Mouse (Mus musculus) liver, embryonic 16.5 days (tissue): ENCODE data around the gene Gpr18. TPM values are rescaled to one million over a fixed set of nuclear protein-coding genes. Genes with fewer than 3 reads are reported as not detected.

Experiments used
- ATAC-seq: fragments of 200-750 bp; cut with Nextera tagmentation; 2 replicates; pipeline ENCODE4 v1.8.0; 2017; ENCODE audit warnings: low read depth, mild to moderate bottlenecking, moderate number of reproducible peaks, moderate library complexity
- H3K27ac ChIP-seq: fragments of 300-500 bp; sonication (generic); 2 replicates; pipeline ENCODE4 v1.5.1; 2014; ENCODE audit warnings: mild to moderate bottlenecking, low read length
- H3K27me3 ChIP-seq: fragments of 300-500 bp; sonication (generic); 2 replicates; pipeline ENCODE4 v1.6.1; 2014; ENCODE audit warnings: low read depth, low read length, mixed read lengths; ENCODE audit not compliant: control insufficient read depth, insufficient read depth
- H3K36me3 ChIP-seq: fragments of 300-500 bp; sonication (generic); 2 replicates; pipeline ENCODE4 v1.6.1; 2014; ENCODE audit warnings: mild to moderate bottlenecking; ENCODE audit not compliant: control insufficient read depth, insufficient read depth
- H3K4me1 ChIP-seq: fragments of 300-500 bp; sonication (generic); 2 replicates; pipeline ENCODE4 v1.6.1; 2014; ENCODE audit warnings: low read depth, low read length, mixed read lengths; ENCODE audit not compliant: control insufficient read depth
- H3K4me2 ChIP-seq: fragments of 300-500 bp; sonication (generic); 2 replicates; pipeline ENCODE4 v1.6.1; 2014; ENCODE audit warnings: low read depth, low read length, mixed read lengths
- H3K4me3 ChIP-seq: fragments of 300-500 bp; sonication (generic); 2 replicates; pipeline ENCODE4 v1.5.1; 2014; ENCODE audit warnings: low read depth, mild to moderate bottlenecking, low read length
- H3K9ac ChIP-seq: fragments of 300-500 bp; sonication (generic); 2 replicates; pipeline ENCODE4 v1.6.1; 2014; ENCODE audit warnings: low read depth, low read length
- H3K9me3 ChIP-seq: fragments of 300-500 bp; sonication (generic); replicated peaks from 2 replicates; pipeline ENCODE4 v1.6.1; 2016; ENCODE audit warnings: low read length; ENCODE audit not compliant: control insufficient read depth
- WGBS: fragments of 180-500 bp; shearing (Covaris S2); extraction: QIAGEN DNeasy Blood & Tissue Kit; methylation state at CpG from one replicate; pipeline ENCODE4 v1.1.7; 2014; ENCODE audit not compliant: insufficient replicate concordance; 5-methylcytosine and 5-hydroxymethylcytosine counted together
- polyA plus RNA-seq: library from polyadenylated mRNA; unstranded; fragments of >200 nt; fragmentation: Nextera tagmentation; extraction: Ambion mirVana; gene quantifications from 2 replicates; pipeline ENCODE4 v1.2.1, GENCODE M21; 2015

Gene Gpr18
- polyA plus RNA-seq, 1 experiment from 2014 or later: 0.34 TPM

DNA sequence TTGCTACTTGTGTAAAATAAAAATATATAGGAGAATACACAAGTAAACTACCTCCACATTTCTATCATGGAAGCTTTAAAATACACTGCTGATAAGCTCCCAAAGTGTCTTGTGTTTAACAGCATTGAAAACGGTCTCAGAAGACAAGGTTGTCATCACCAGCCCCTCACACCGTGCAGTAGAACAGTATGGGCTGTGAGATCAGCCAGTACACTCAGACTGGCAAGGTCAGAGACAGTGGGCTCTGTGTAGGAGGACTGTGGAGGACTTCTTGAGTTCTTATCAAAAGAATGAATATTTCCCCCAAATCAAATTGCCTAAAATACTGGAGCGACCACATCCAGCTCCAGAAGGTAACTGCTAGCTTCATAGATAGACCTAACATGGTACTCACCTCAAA lies 24.0 kb upstream of the Gpr18 start:
- 60% methylated on average over 3 of the region's 3 CpGs for WGBS

DNA sequence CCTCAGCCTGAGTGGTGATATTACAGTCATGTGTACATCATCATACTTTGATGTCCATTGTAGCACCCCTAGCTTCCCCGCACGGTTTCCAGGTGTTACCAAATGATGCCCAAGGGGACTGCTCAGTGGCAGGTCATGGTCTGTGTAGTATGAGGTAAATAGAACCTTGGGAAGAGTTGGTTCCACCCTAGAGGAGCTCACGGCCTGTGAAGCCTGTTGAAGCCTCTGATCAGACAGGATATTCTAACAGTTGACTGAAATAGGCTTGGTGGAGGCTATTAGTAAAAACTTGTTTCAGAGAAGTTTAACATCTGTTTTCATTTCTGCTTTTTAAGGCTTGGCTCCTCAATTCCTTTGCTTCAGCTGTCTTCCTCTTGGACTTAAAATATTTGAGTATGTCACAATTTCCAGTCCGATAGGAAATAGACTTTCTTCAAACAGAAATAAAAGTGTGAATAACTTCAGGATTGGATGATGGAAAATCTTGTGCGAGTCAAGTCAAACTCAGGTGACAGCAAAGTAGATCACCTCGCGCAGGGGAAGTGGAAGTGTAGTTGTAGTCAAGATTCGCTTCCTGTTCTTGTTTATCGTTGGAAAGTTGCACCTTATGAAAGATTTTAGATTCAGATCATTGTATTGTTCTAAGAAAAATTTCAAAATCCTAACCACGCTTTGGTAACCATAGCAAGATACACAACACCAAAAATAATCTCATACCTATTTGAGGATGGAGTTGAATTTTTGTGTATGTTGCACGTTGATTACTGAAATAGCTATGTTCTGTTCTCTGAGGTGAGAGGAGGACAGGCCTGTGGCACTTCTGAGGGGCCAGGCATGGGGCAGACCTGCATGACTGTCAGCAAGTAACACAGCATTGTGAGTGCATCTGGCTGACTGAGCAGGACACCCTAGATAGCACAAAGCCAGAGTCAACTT lies 22.9 kb upstream of the Gpr18 start:
- no peak overlapping the region for H3K4me2 ChIP-seq
- H3K9ac ChIP-seq: no peak overlapping the region
- no peaks in the 10 kb centered on the region; the same call in 1 of the 2 replicates for H3K36me3 ChIP-seq
- no peaks in the 10 kb centered on the region for H3K9me3 ChIP-seq
- no peaks in the 10 kb centered on the region; the same call in 1 of the 2 replicates for H3K4me1 ChIP-seq
- 0 out of 2 replicates have a peak, but pooled peaks have one; percentile 19 for ATAC-seq
- H3K27ac ChIP-seq: peak overlapping the region; percentile 11; the same call in 1 of the 2 replicates
- 68% methylated on average over 11 of the region's 11 CpGs for WGBS
- H3K4me3 ChIP-seq: no peak overlapping the region
- H3K27me3 ChIP-seq: no peaks in the 10 kb centered on the region

More for the DNA sequence above, 24.0 kb upstream of the Gpr18 start:
- ATAC-seq: no peak
- Histone ChIP-seq H3K4me1 (no peaks in the 10 kb centered on the region), H3K9me3 (no peaks in the 10 kb centered on the region), H3K4me3 (no peak overlapping the region), H3K4me2 (no peak overlapping the region), H3K27ac (no peak overlapping the region), H3K36me3 (no peaks in the 10 kb centered on the region; the same call in 1 of the 2 replicates), H3K9ac (no peak overlapping the region), H3K27me3 (no peaks in the 10 kb centered on the region)

DNA sequence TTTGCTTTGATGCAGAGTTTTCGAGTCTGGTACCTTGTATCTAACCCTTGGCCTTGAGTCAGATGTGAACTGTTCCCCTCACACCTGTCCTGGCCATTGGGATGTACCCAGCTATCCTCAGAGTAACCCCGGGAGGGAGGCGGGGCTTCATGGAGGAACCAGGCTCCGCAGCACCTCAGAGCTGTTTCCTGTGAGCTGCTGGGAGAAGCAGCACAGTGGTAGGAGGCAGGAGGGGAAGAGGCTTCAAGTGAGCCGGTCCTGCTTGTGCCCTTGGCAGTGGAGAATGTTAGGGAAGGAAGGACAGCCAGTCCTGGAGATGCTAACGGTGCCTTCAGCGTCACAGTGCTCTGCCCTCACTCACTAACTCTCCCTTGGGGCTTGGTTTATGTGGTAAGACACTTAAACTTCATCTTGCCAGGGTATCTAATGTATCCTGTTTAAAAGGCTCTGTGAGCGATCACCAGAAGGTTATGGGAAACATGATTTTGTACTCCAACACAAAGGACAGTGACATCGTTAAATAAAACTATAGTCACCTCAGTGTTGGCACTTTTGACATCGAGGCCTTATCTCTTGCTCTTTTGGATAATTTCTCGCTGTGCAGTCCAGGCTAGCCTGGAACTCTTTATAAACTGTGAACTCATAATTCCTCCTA lies 22.1 kb upstream of the Gpr18 start:
- 43% methylated on average over 11 of the region's 11 CpGs for WGBS
- no peaks in the 10 kb centered on the region; the same call in 1 of the 2 replicates for H3K4me1 ChIP-seq
- H3K36me3 ChIP-seq: no peaks in the 10 kb centered on the region; the same call in 1 of the 2 replicates
- H3K27ac ChIP-seq: peak overlapping the region; percentile 11; the same call in 1 of the 2 replicates
- H3K9ac ChIP-seq: no peak overlapping the region
- no peaks in the 10 kb centered on the region for H3K9me3 ChIP-seq
- H3K4me2 ChIP-seq: no peak overlapping the region
- no peaks in the 10 kb centered on the region for H3K27me3 ChIP-seq
- no peak overlapping the region for H3K4me3 ChIP-seq
- peak; percentile 45; the same call in 1 of the 2 replicates for ATAC-seq

DNA sequence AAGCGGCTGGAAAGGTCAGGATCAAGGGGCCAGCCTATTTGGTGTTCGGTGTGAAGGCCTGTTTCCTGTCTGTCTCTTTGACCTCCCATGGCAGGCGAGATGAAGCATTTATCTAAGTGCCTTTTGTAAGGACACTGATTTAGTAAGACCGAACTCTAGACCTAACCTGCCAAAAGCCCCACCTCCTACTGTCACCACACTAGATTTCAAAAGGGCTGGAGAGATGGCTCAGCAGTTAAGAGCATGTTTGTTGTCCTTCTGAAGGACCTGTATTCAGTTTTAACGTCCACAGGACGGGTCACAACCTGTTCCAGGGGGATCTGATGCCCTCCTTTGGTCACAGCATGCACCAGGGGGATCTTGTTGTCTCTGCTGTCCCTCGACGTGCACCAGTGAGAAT lies 21.3 kb upstream of the Gpr18 start:
- Histone ChIP-seq H3K27me3 (no peaks in the 10 kb centered on the region), H3K4me1 (no peaks in the 10 kb centered on the region; the same call in 1 of the 2 replicates), H3K9ac (no peak overlapping the region), H3K4me2 (no peak overlapping the region), H3K9me3 (no peaks in the 10 kb centered on the region), H3K27ac (no peak overlapping the region), H3K4me3 (no peak overlapping the region), H3K36me3 (no peaks in the 10 kb centered on the region; the same call in 1 of the 2 replicates)
- 0 out of 2 replicates have a peak, but pooled peaks have one; percentile 9 for ATAC-seq
- WGBS: 67% methylated on average over 8 of the region's 8 CpGs

DNA sequence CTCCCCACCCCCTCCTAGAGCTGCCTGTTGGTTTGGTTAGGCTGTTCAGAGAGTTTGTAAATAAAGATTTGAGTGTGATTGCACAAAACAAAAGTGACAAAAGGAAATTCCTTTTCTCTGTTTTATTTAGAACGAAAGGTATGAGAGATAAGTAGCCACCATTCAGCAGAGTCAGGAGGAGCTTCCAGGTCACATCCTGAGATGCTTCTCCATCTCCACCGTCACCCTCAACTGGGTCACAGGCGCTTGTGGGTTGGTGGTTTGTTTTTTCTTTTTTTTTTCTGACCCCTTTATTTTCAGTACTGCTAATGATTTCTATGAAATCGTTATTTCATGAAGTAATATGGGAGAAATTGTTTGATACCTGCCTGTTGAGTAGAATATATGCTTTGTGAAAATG lies 20.8 kb upstream of the Gpr18 start:
- no peaks in the 10 kb centered on the region for H3K9me3 ChIP-seq
- H3K36me3 ChIP-seq: no peaks in the 10 kb centered on the region; the same call in 1 of the 2 replicates
- H3K4me3 ChIP-seq: no peak overlapping the region
- H3K4me1 ChIP-seq: no peaks in the 10 kb centered on the region; the same call in 1 of the 2 replicates
- H3K9ac ChIP-seq: no peak overlapping the region
- no peak for ATAC-seq
- H3K27me3 ChIP-seq: no peaks in the 10 kb centered on the region
- WGBS: 69% methylated on average over 4 of the region's 4 CpGs
- no peak overlapping the region for H3K4me2 ChIP-seq
- H3K27ac ChIP-seq: no peak overlapping the region

DNA sequence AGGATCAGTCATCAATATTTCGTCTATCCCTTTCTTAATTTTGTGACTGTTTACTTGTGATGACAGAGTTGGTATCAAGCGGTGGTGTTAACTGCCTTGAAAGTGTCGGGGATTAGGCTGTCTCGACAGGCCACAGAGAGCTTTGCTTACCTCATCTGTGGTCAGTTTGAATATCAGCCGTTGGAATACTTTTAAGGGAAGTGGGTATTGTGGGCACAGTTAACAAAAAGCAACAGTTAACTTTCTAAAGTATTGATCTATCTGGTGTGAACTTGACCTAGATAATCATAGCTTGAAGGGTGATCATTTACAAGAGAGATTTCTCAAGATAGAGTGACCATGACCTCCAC lies 19.0 kb upstream of the Gpr18 start:
- no peak overlapping the region for H3K9ac ChIP-seq
- no peaks in the 10 kb centered on the region for H3K27me3 ChIP-seq
- no peak overlapping the region for H3K4me3 ChIP-seq
- H3K27ac ChIP-seq: no peak overlapping the region
- 36% methylated on average over 5 of the region's 5 CpGs for WGBS
- no peak for ATAC-seq
- H3K9me3 ChIP-seq: no peaks in the 10 kb centered on the region
- H3K36me3 ChIP-seq: no peaks in the 10 kb centered on the region; the same call in 1 of the 2 replicates
- no peak overlapping the region for H3K4me2 ChIP-seq
- H3K4me1 ChIP-seq: peaks cover 1% of the 10 kb centered on the region

DNA sequence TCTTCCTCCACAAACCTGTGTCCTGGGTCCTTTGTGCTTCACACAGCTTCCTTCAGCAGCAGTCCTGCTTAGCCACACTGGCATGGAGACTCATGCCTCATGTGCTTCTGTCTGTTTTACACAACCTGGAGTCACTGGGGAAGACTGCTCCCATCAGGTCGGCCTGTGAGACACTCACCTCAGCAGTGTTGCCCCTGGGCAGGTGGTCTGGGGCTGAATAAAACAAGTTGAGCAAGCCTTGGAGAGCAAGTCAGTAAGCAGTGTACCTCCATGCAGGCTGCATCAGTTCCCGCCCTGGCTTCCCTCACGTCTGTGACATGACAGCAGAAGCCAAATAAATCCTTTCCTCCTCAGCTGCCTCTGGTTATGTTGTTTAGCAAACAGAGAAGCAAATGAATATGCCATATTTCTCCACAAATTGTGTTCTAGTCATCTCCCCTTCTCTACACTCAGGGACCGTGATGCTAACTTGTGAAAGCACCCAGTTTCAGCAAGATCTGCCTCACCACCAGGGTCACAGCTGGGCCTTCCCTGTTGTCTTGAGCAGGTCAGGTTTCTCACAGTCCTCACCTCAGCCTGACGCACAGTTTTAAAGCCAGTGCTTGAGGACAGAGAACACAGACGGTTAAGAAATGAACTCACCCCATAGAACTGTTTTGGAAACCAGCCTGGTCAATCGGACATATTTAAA lies 18.5 kb upstream of the Gpr18 start:
- no peak overlapping the region for H3K4me3 ChIP-seq
- H3K36me3 ChIP-seq: no peaks in the 10 kb centered on the region; the same call in 1 of the 2 replicates
- no peaks in the 10 kb centered on the region for H3K27me3 ChIP-seq
- H3K9me3 ChIP-seq: no peaks in the 10 kb centered on the region
- H3K4me2 ChIP-seq: no peak overlapping the region
- no peak overlapping the region for H3K9ac ChIP-seq
- H3K4me1 ChIP-seq: peaks cover 7% of the 10 kb centered on the region
- ATAC-seq: no peak
- WGBS: 69% methylated on average over 7 of the region's 7 CpGs
- H3K27ac ChIP-seq: no peak overlapping the region

DNA sequence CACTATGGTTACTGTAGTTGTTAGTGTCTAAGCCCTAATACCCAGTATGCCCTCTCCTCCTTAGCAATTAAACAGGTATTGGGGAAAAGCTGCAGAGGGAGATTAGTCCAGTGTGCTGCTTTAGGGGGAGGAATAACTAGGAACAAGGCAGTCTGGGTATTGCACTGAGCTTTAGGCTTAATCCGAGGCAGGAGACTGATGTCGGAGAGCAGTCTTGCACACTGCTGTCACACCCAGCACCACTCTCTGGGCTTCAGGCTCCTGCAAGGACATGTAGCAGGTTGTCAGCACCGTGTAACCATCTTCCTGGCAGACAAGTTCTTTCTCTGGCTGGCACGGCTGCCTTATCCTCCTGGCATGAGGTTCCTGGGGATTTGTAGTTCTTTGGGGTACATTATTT lies 16.6 kb upstream of the Gpr18 start:
- no peak for ATAC-seq
- WGBS: 77% methylated on average over 4 of the region's 4 CpGs
- H3K36me3 ChIP-seq: no peaks in the 10 kb centered on the region; the same call in 1 of the 2 replicates
- no peak overlapping the region for H3K9ac ChIP-seq
- no peak overlapping the region for H3K4me3 ChIP-seq
- no peak overlapping the region for H3K27ac ChIP-seq
- H3K27me3 ChIP-seq: no peaks in the 10 kb centered on the region
- no peaks in the 10 kb centered on the region for H3K9me3 ChIP-seq
- H3K4me1 ChIP-seq: peaks cover 13% of the 10 kb centered on the region
- H3K4me2 ChIP-seq: no peak overlapping the region
